Mouse (Mus musculus): ENCODE measurements at regions not wholly inside any gene's neighbourhood (a gene's known extent, or its start where the extent isn't known, plus 50 kb on each side); places are given as distances from the start of the nearest gene placed in this dataset.

DNA sequence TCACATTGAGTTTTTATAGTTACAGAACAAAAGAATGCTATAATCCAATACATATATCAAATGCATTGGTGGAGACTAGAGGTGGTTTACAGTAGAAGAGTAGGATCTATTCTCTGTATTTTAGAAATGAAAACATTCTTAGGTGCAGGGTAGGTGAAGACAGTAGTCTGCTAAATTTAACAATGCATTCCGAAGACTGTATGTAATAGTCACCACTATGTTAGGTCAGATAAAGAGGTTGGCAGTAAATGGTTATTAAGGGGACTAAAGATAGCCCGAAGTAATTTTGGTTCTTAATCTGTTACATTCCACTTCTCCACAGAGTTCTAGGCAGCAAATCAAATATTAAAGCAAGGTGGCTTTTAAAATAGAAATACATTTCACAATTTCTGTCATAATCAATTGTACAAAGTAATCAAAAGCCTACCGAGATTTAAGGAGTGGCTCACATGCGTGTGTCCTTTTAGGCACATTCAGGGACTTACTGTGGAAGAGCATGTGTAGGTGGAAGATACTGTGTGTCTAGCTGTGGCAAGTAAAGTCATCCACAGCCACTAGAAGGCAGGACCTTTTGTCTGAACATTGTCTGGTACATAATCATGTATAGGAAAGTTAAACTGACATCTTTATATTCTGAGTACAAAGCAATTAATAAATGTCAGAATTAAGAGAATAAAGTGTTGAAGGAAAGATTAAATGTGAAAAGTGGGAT is 288.4 kb downstream of the Btg1 start:
- Histone ChIP-seq H3K79me2 (ENCODE audit: inconsistent target) (no peaks in the 10 kb centered on the region), H3K4me3 (ENCODE audit: inconsistent target) (no peak overlapping the region), H3K36me3 (ENCODE audit: inconsistent target) (no peaks in the 10 kb centered on the region), H3K27ac (no peak overlapping the region)
- 86% methylated on average over 4 of the region's 4 CpGs for WGBS (ENCODE audit: missing documents)

DNA sequence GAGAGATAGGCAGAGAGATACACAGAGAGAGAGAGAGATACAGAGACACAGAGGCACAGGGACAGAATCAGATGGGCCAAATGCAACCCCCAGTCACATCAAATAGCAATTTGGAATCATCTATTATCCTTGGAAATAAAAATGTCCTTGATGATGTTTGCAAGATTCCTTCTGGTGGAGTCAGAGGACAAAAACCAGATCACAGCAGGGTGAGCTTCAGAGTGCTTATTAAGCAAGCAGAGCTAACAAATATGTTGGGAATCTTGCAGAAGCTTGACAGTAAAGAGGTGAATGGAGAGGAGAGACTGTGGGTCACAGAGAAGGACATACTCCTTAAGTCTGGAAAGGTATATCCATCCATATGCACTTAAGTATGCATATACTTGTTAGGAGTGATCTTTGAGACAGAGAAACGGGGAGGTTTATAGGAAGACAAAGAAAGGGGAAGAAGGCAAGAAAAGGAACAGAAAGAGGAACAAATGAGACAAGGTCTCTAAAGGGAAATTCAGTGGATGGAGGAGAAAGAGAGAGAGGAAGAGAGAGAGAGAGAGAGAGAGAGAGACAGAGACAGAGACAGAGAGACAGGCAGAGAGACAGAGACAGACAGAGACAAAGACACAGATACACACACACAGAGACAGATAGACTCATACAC is 293.0 kb downstream of the Btg1 start:
- Histone ChIP-seq H3K27ac (no peak overlapping the region), H3K36me3 (ENCODE audit: inconsistent target) (no peaks in the 10 kb centered on the region), H3K79me2 (ENCODE audit: inconsistent target) (no peaks in the 10 kb centered on the region), H3K4me3 (ENCODE audit: inconsistent target) (no peak overlapping the region)
- 0% methylated on average over 1 of the region's 1 CpGs for WGBS (ENCODE audit: missing documents)

GRCm38 (mm10) chr10:96921181-96921580 is 304.4 kb downstream of the Btg1 start:
- 100% methylated on average over 1 of the region's 1 CpGs for WGBS (ENCODE audit: missing documents)
- H3K4me3 ChIP-seq (ENCODE audit: inconsistent target) = no peak overlapping the region
- H3K36me3 ChIP-seq (ENCODE audit: inconsistent target) = no peaks in the 10 kb centered on the region
- no peaks in the 10 kb centered on the region for H3K79me2 ChIP-seq (ENCODE audit: inconsistent target)
- no peak overlapping the region for H3K27ac ChIP-seq

DNA sequence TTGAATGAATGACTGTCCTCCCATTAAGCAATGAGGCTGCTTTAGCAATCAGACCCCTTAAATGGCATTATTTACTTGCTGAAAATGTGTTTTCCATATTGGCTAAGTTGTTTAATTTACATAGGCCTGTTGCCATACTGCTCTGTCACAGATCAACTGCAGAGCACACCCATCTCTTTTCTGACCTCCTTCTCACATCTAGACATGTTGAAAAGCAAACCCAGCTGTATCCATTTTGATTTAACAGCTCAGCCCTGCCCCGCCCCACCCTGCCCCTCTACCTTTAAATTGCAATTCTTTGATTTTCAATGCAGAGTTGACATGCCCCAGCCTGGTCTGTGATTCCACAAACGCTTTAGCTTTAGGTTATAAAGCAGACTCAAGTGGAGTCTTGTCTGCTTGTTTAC is 307.5 kb downstream of the Btg1 start:
- Histone ChIP-seq H3K27ac (no peak overlapping the region), H3K36me3 (ENCODE audit: inconsistent target) (no peaks in the 10 kb centered on the region), H3K79me2 (ENCODE audit: inconsistent target) (no peaks in the 10 kb centered on the region), H3K4me3 (ENCODE audit: inconsistent target) (no peak overlapping the region)
- WGBS (ENCODE audit: missing documents) = 96% methylated on average over 2 of the region's 2 CpGs

- Histone ChIP-seq H3K27ac (no peak overlapping the region), H3K36me3 (ENCODE audit: inconsistent target) (no peaks in the 10 kb centered on the region), H3K4me3 (ENCODE audit: inconsistent target) (no peak overlapping the region), H3K79me2 (ENCODE audit: inconsistent target) (no peaks in the 10 kb centered on the region)
- 96% methylated on average over 4 of the region's 4 CpGs for WGBS (ENCODE audit: missing documents)
These were observed 307.9 kb downstream of the Btg1 start for GRCm38 (mm10) chr10:96924722-96925121.

DNA sequence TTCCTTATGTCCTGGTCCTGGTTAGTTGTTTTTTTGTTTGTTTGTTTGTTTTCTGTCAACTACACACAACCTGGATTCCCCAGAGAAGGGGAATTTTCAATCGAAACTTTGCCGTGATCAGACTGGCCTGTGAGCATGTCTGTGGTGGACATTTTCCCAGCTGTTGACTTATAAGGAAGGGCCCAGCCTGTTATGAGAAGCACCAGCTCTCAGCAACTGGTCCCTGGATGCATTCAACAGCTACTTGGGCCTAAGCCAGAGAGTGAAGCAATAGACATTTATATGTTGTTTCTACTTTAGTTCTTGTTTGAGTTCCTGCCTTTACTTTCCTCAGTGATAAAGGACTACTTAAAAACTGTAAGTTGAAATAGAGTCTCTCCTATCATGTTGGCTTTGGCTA is 309.0 kb downstream of the Btg1 start:
- WGBS (ENCODE audit: missing documents) = 92% methylated on average over 2 of the region's 2 CpGs

GRCm38 (mm10) chr10:96934661-96935060 is 317.9 kb downstream of the Btg1 start:
- H3K4me3 ChIP-seq (ENCODE audit: inconsistent target) = no peak overlapping the region

More for the DNA sequence above, 309.0 kb downstream of the Btg1 start:
- Histone ChIP-seq H3K36me3 (ENCODE audit: inconsistent target) (no peaks in the 10 kb centered on the region), H3K79me2 (ENCODE audit: inconsistent target) (no peaks in the 10 kb centered on the region), H3K4me3 (ENCODE audit: inconsistent target) (no peak overlapping the region), H3K27ac (no peak overlapping the region)

DNA sequence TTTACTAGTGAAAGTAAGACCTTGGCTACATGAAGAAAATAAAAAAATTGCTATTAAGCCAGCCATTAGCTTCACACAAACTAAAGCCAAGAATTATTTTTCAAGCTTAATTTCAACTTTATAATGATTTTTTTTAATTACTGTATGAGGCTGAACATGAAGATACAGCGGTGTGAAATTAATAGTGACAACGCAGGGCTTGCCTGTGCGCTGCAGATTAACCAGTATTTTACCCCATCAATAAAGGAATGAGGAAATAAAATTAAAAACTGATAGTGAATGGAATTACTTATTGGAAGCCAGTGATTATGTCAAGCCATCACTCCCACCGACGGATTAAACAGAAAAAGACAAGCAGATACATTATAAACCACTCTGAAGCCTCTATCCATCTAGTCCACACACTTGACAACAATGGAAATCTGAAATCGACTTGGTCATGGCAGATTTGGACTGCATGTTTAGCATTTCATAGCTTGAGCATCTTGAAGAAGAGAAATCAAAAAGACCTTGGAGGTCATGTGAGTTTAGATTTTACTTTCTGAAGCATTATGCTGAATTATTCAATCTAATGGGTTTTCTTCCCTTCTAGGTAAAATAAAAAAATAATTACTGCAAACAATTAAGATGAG is 324.2 kb downstream of the Btg1 start:
- no peaks in the 10 kb centered on the region for H3K36me3 ChIP-seq (ENCODE audit: inconsistent target)
- WGBS (ENCODE audit: missing documents) = 96% methylated on average over 6 of the region's 6 CpGs
- no peaks in the 10 kb centered on the region for H3K79me2 ChIP-seq (ENCODE audit: inconsistent target)
- H3K27ac ChIP-seq = no peak overlapping the region
- no peak overlapping the region for H3K4me3 ChIP-seq (ENCODE audit: inconsistent target)

More at GRCm38 (mm10) chr10:96934661-96935060, 317.9 kb downstream of the Btg1 start:
- Histone ChIP-seq H3K36me3 (ENCODE audit: inconsistent target) (no peaks in the 10 kb centered on the region), H3K27ac (no peak overlapping the region), H3K79me2 (ENCODE audit: inconsistent target) (no peaks in the 10 kb centered on the region)
- WGBS (ENCODE audit: missing documents) = 56% methylated on average over 4 of the region's 4 CpGs

GRCm38 (mm10) chr10:96944229-96944628 is 327.4 kb downstream of the Btg1 start:
- Histone ChIP-seq H3K4me3 (ENCODE audit: inconsistent target) (no peak overlapping the region), H3K36me3 (ENCODE audit: inconsistent target) (no peaks in the 10 kb centered on the region), H3K27ac (no peak overlapping the region), H3K79me2 (ENCODE audit: inconsistent target) (no peaks in the 10 kb centered on the region)
- WGBS (ENCODE audit: missing documents) = 94% methylated on average over 7 of the region's 7 CpGs

- Histone ChIP-seq H3K36me3 (ENCODE audit: inconsistent target) (no peaks in the 10 kb centered on the region), H3K27ac (no peak overlapping the region), H3K4me3 (ENCODE audit: inconsistent target) (no peak overlapping the region), H3K79me2 (ENCODE audit: inconsistent target) (no peaks in the 10 kb centered on the region)
- 92% methylated on average over 3 of the region's 3 CpGs for WGBS (ENCODE audit: missing documents)
These were observed 331.2 kb downstream of the Btg1 start for GRCm38 (mm10) chr10:96947971-96948370.

- Histone ChIP-seq H3K79me2 (ENCODE audit: inconsistent target) (no peaks in the 10 kb centered on the region), H3K27ac (no peak overlapping the region), H3K36me3 (ENCODE audit: inconsistent target) (no peaks in the 10 kb centered on the region), H3K4me3 (ENCODE audit: inconsistent target) (no peak overlapping the region)
- 93% methylated on average over 2 of the region's 2 CpGs for WGBS (ENCODE audit: missing documents)
These were observed 332.1 kb downstream of the Btg1 start for GRCm38 (mm10) chr10:96948871-96949270.

GRCm38 (mm10) chr10:96955036-96955775 is 338.4 kb downstream of the Btg1 start:
- Histone ChIP-seq H3K36me3 (ENCODE audit: inconsistent target) (no peaks in the 10 kb centered on the region), H3K79me2 (ENCODE audit: inconsistent target) (no peaks in the 10 kb centered on the region), H3K4me3 (ENCODE audit: inconsistent target) (no peak overlapping the region), H3K27ac (no peak overlapping the region)
- WGBS (ENCODE audit: missing documents) = 53% methylated on average over 11 of the region's 12 CpGs

DNA sequence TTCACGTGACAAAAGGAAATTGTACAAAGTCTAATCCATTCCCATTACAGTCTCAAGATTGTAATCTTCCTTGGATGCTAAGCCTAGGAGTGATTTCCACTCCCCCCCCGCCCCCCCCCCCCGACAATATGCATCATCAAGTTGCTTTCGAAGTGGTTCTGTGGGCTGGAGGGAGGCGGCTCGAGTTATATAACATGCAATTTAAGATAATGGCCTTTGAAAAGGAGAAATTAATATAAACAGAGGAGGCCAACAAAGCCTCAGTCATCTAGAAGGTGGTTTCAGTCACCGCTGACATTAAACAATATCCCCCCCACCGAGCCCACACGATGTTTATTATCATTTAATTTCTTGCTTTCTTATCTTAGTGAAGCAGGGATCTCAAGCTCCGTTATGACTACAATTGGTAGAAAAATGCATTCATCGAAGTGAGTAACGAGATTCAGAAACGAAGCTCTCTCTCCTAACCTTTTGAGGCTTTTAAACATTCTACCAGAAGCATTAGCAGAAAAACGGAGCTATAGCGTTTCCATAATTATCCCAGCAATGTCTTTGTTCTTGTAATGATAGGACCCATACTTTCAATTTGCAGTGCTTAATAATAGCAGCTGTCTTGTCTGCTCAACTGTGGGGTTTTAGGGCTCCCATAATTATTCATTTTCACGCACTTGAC is 339.1 kb downstream of the Btg1 start:
- H3K27ac ChIP-seq = no peak overlapping the region
- no peaks in the 10 kb centered on the region for H3K36me3 ChIP-seq (ENCODE audit: inconsistent target)
- 64% methylated on average over 16 of the region's 16 CpGs for WGBS (ENCODE audit: missing documents)
- no peaks in the 10 kb centered on the region for H3K79me2 ChIP-seq (ENCODE audit: inconsistent target)
- no peak overlapping the region for H3K4me3 ChIP-seq (ENCODE audit: inconsistent target)

GRCm38 (mm10) chr10:96956449-96956834 is 339.6 kb downstream of the Btg1 start:
- no peak overlapping the region for H3K4me3 ChIP-seq (ENCODE audit: inconsistent target)
- H3K36me3 ChIP-seq (ENCODE audit: inconsistent target) = no peaks in the 10 kb centered on the region
- WGBS (ENCODE audit: missing documents) = 86% methylated on average over 4 of the region's 5 CpGs
- no peaks in the 10 kb centered on the region for H3K79me2 ChIP-seq (ENCODE audit: inconsistent target)
- H3K27ac ChIP-seq = no peak overlapping the region

All from macrophage (primary cell).